Mouse (Mus musculus): Measurements from ENCODE around the gene Tnfrsf1a. TPM values are rescaled to one million over a fixed set of nuclear protein-coding genes. Genes with fewer than 3 reads are reported as not detected.

Gene Tnfrsf1a
- total and polyA plus RNA-seq, 2 experiments, result 21.0 to 110 TPM

DNA sequence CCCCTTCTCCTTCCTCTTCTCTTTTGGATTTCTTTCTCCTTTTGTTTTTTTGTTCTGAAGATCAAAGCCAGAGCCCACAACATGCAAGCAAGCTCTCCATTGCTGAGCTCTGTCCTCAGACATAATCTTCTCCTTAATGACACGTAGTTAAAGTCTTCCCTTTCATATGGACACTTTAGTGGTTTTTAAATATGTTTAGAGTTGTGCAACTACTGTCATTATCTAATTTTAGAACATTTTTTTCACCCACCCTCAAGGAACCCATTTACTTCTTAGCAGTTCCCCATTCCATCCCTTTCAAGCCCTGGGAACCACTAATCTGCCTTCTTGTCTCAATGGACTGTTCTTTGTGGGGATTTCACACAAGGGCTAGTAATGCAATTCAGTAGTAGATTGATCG, 14.8 kb upstream of the Tnfrsf1a start:
- Histone ChIP-seq H3K9ac (ENCODE audit: low read depth, low read length) (no peak overlapping the region), H3K27ac (replicated peaks; ENCODE audit: insufficient read depth, low read depth, low read length) (no peak overlapping the region), H3K36me3 (ENCODE audit: control insufficient read depth, insufficient read depth, low read length) (no peaks in the 10 kb centered on the region), H3K4me1 (ENCODE audit: control insufficient read depth, insufficient read depth, low read length) (peaks cover 2% of the 10 kb centered on the region; the same call in 1 of the 2 replicates), H3K27me3 (ENCODE audit: control insufficient read depth, insufficient read depth, low read length) (no peaks in the 10 kb centered on the region), H3K79me2 (ENCODE audit: control insufficient read depth, insufficient read depth, low read length) (no peaks in the 10 kb centered on the region), H3K4me3 (ENCODE audit: insufficient read depth, low read depth, low read length) (no peak overlapping the region)
- no peak for TF ChIP-seq POLR2A (IDR thresholded peaks at IDR 0.05; ENCODE audit: extremely low read depth, insufficient read depth, low read length)
- no peak for TF ChIP-seq CTCF (IDR thresholded peaks at IDR 0.05; ENCODE audit: low read depth, low read length)
- 87% methylated on average over 2 of the region's 2 CpGs for WGBS
- DNase-seq (ENCODE audit: extremely low read depth, low read depth, low spot score), result no peak

- Histone ChIP-seq H3K27me3 (ENCODE audit: control insufficient read depth, insufficient read depth, low read length) (no peaks in the 10 kb centered on the region), H3K79me2 (ENCODE audit: control insufficient read depth, insufficient read depth, low read length) (no peaks in the 10 kb centered on the region), H3K9ac (ENCODE audit: low read depth, low read length) (no peak overlapping the region), H3K4me3 (ENCODE audit: insufficient read depth, low read depth, low read length) (no peak overlapping the region), H3K4me1 (ENCODE audit: control insufficient read depth, insufficient read depth, low read length) (no peaks in the 10 kb centered on the region), H3K36me3 (ENCODE audit: control insufficient read depth, insufficient read depth, low read length) (no peaks in the 10 kb centered on the region), H3K27ac (replicated peaks; ENCODE audit: insufficient read depth, low read depth, low read length) (no peak overlapping the region)
- WGBS, result 77% methylated on average over 9 of the region's 9 CpGs
- DNase-seq (ENCODE audit: extremely low read depth, low read depth, low spot score), result no peak
- TF ChIP-seq CTCF (IDR thresholded peaks at IDR 0.05; ENCODE audit: low read depth, low read length) (no peak), POLR2A (IDR thresholded peaks at IDR 0.05; ENCODE audit: extremely low read depth, insufficient read depth, low read length) (no peak)
Measured at GRCm38 (mm10) chr6:125338791-125339660, 10.1 kb upstream of the Tnfrsf1a start.

DNA sequence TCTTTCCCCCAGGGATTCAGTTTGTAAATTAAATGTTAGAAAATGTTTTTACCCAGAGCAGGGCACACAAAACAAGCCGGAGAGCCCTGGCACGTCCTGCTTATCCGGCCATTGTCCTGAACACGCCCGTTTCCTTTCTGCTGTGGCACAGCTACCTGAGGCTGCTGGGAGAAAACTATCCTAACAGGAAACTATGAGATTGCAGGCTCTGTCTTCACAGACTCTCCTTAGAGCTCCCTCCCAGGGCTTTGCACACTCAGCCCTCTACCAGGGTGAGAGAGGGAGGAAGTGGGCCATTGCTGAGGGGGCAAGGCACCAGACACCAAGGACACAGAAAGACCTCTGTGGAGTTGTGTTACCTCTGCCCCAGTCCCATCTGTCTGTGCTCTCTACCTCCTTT, 8.9 kb upstream of the Tnfrsf1a start:
- no peaks in the 10 kb centered on the region for H3K79me2 ChIP-seq (ENCODE audit: control insufficient read depth, insufficient read depth, low read length)
- WGBS, result 87% methylated on average over 5 of the region's 5 CpGs
- H3K4me1 ChIP-seq (ENCODE audit: control insufficient read depth, insufficient read depth, low read length), result no peaks in the 10 kb centered on the region
- H3K27me3 ChIP-seq (ENCODE audit: control insufficient read depth, insufficient read depth, low read length), result no peaks in the 10 kb centered on the region
- no peak overlapping the region for H3K9ac ChIP-seq (ENCODE audit: low read depth, low read length)
- H3K36me3 ChIP-seq (ENCODE audit: control insufficient read depth, insufficient read depth, low read length), result no peaks in the 10 kb centered on the region
- TF ChIP-seq POLR2A (IDR thresholded peaks at IDR 0.05; ENCODE audit: extremely low read depth, insufficient read depth, low read length), result no peak
- no peak for TF ChIP-seq CTCF (IDR thresholded peaks at IDR 0.05; ENCODE audit: low read depth, low read length)
- peak overlapping the region; percentile 31 for H3K27ac ChIP-seq (replicated peaks; ENCODE audit: insufficient read depth, low read depth, low read length)
- no peak overlapping the region for H3K4me3 ChIP-seq (ENCODE audit: insufficient read depth, low read depth, low read length)
- DNase-seq (ENCODE audit: extremely low read depth, low read depth, low spot score), result no peak

DNA sequence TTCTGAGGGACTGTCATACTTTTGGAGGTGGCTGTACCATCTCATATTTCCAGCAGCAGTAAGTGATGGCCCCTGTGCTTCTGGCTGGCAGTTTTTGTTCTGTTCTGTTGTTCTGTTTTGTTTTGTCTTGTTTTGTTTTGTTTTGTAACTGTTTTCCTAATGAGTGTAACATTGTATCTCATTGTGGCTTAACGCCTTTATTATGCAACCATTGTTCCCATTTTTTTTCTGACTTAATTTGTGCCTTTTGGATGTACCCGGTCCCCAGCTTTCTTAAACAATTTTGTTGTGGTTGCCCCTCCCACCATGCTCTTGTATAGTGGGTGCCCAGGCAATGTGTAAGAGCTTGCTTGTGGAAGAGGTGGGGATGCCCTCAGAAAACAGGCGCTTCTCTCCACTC, 7.0 kb upstream of the Tnfrsf1a start:
- Histone ChIP-seq H3K79me2 (ENCODE audit: control insufficient read depth, insufficient read depth, low read length) (no peaks in the 10 kb centered on the region), H3K27ac (replicated peaks; ENCODE audit: insufficient read depth, low read depth, low read length) (no peak overlapping the region), H3K36me3 (ENCODE audit: control insufficient read depth, insufficient read depth, low read length) (no peaks in the 10 kb centered on the region), H3K9ac (ENCODE audit: low read depth, low read length) (no peak overlapping the region), H3K4me3 (ENCODE audit: insufficient read depth, low read depth, low read length) (no peak overlapping the region), H3K4me1 (ENCODE audit: control insufficient read depth, insufficient read depth, low read length) (peaks cover 5% of the 10 kb centered on the region), H3K27me3 (ENCODE audit: control insufficient read depth, insufficient read depth, low read length) (no peaks in the 10 kb centered on the region)
- TF ChIP-seq CTCF (IDR thresholded peaks at IDR 0.05; ENCODE audit: low read depth, low read length), result no peak
- no peak for TF ChIP-seq POLR2A (IDR thresholded peaks at IDR 0.05; ENCODE audit: extremely low read depth, insufficient read depth, low read length)
- 78% methylated on average over 3 of the region's 3 CpGs for WGBS
- DNase-seq (ENCODE audit: extremely low read depth, low read depth, low spot score), result no peak

DNA sequence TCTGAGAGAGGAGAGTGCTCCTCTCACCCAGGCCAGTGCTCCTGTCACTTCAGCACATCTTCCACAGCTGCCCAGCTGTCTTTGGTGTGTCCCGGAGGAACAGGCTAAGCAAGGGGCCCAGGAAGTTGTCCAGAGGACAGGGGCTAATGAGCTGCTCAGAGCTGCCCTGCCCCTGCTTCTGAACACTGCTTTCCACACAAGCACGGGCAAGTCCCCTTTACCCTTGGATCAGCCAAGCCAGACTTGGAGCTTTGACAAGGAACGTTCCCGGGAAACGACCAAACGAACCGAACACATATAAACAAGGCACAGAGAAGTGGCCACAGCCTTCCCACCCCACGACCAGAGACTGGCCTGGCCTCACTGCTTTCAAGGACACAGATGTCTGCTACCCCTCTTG, 5.1 kb upstream of the Tnfrsf1a start:
- TF ChIP-seq CTCF (IDR thresholded peaks at IDR 0.05; ENCODE audit: low read depth, low read length), result no peak
- TF ChIP-seq POLR2A (IDR thresholded peaks at IDR 0.05; ENCODE audit: extremely low read depth, insufficient read depth, low read length), result no peak
- 0 out of 2 replicates have a peak overlapping the region, but pooled peaks have one; percentile 32 for H3K9ac ChIP-seq (ENCODE audit: low read depth, low read length)
- H3K4me1 ChIP-seq (ENCODE audit: control insufficient read depth, insufficient read depth, low read length), result peaks cover 7% of the 10 kb centered on the region
- H3K4me3 ChIP-seq (ENCODE audit: insufficient read depth, low read depth, low read length), result no peak overlapping the region
- H3K36me3 ChIP-seq (ENCODE audit: control insufficient read depth, insufficient read depth, low read length), result no peaks in the 10 kb centered on the region
- H3K27ac ChIP-seq (replicated peaks; ENCODE audit: insufficient read depth, low read depth, low read length), result no peak overlapping the region
- no peaks in the 10 kb centered on the region for H3K79me2 ChIP-seq (ENCODE audit: control insufficient read depth, insufficient read depth, low read length)
- no peaks in the 10 kb centered on the region for H3K27me3 ChIP-seq (ENCODE audit: control insufficient read depth, insufficient read depth, low read length)
- 33% methylated on average over 8 of the region's 8 CpGs for WGBS
- peak; percentile 65 for DNase-seq (ENCODE audit: extremely low read depth, low read depth, low spot score)

GRCm38 (mm10) chr6:125344866-125345265, 4.3 kb upstream of the Tnfrsf1a start:
- no peak for DNase-seq (ENCODE audit: extremely low read depth, low read depth, low spot score)
- 81% methylated on average over 4 of the region's 4 CpGs for WGBS

More at GRCm38 (mm10) chr6:125344866-125345265, 4.3 kb upstream of the Tnfrsf1a start:
- Histone ChIP-seq H3K4me1 (ENCODE audit: control insufficient read depth, insufficient read depth, low read length) (peaks cover 7% of the 10 kb centered on the region), H3K9ac (ENCODE audit: low read depth, low read length) (no peak overlapping the region), H3K79me2 (ENCODE audit: control insufficient read depth, insufficient read depth, low read length) (peaks cover 1% of the 10 kb centered on the region; the same call in 1 of the 2 replicates), H3K4me3 (ENCODE audit: insufficient read depth, low read depth, low read length) (no peak overlapping the region), H3K27me3 (ENCODE audit: control insufficient read depth, insufficient read depth, low read length) (no peaks in the 10 kb centered on the region), H3K36me3 (ENCODE audit: control insufficient read depth, insufficient read depth, low read length) (no peaks in the 10 kb centered on the region), H3K27ac (replicated peaks; ENCODE audit: insufficient read depth, low read depth, low read length) (no peak overlapping the region)
- TF ChIP-seq CTCF (IDR thresholded peaks at IDR 0.05; ENCODE audit: low read depth, low read length), result no peak
- no peak for TF ChIP-seq POLR2A (IDR thresholded peaks at IDR 0.05; ENCODE audit: extremely low read depth, insufficient read depth, low read length)

Data from liver, adult 2 months (tissue).